Mouse (Mus musculus) liver, embryonic 14.5 days (tissue): ENCODE results near the gene Slc35f4. TPM values are rescaled to one million over a fixed set of nuclear protein-coding genes. Genes with fewer than 3 reads are reported as not detected.

ENCODE experiments used
- ATAC-seq: fragments of 200-750 bp; cut with Nextera tagmentation; 2 replicates; pipeline ENCODE4 v1.8.0; 2017; ENCODE audit warnings: moderate number of reproducible peaks, mild to moderate bottlenecking, moderate library complexity; ENCODE audit not compliant: insufficient read depth
- DNase-seq, 3 experiments: peaks; one replicate each; pipeline ENCODE4 v3.0.0-alpha.2; 2012 to 2013; ENCODE audit warnings: low read depth in 3 of 3, low spot score in 3 of 3
- H3K27ac ChIP-seq: fragments of 300-500 bp; sonication (generic); 2 replicates; pipeline ENCODE4 v1.5.1; 2014; ENCODE audit warnings: moderate library complexity, mild to moderate bottlenecking, control low read depth, inconsistent platforms
- H3K27me3 ChIP-seq: fragments of 300-500 bp; sonication (generic); 2 replicates; pipeline ENCODE4 v1.6.1; 2014; ENCODE audit warnings: mild to moderate bottlenecking, low read length, moderate library complexity; ENCODE audit not compliant: control insufficient read depth, insufficient read depth
- H3K36me3 ChIP-seq: fragments of 300-500 bp; sonication (generic); replicated peaks from 2 replicates; pipeline ENCODE4 v1.6.1; 2014; ENCODE audit warnings: low read depth; ENCODE audit not compliant: control insufficient read depth, insufficient read depth
- H3K4me1 ChIP-seq, 2 experiments: fragments of 200-500 bp in 1 of 2; fragments of 300-500 bp in 1 of 2; sonication (generic) in 1 of 2; replicated peaks; 2 replicates each; pipeline ENCODE4 v1.6.1; 2012 to 2014; ENCODE audit warnings: antibody characterized with exemption in 1 of 2, inconsistent platforms in 1 of 2, low read length in 1 of 2; ENCODE audit not compliant: control insufficient read depth in 2 of 2, insufficient read depth in 2 of 2
- H3K4me2 ChIP-seq: fragments of 300-500 bp; sonication (generic); 2 replicates; pipeline ENCODE4 v1.6.1; 2014; ENCODE audit warnings: low read depth, mild to moderate bottlenecking, control low read depth, moderate library complexity
- H3K4me3 ChIP-seq, 2 experiments: fragments of 200-500 bp in 1 of 2; fragments of 300-500 bp in 1 of 2; sonication (generic) in 1 of 2; 2 replicates each; pipeline ENCODE4 v1.5.1; 2012 to 2014; ENCODE audit warnings: low read depth in 2 of 2, low read length in 2 of 2, mild to moderate bottlenecking in 2 of 2, control low read depth in 1 of 2, inconsistent platforms in 1 of 2, moderate library complexity in 1 of 2; ENCODE audit not compliant: insufficient read depth in 1 of 2
- H3K9ac ChIP-seq: fragments of 300-500 bp; sonication (generic); replicated peaks from 2 replicates; pipeline ENCODE4 v1.6.1; 2014; ENCODE audit warnings: mild to moderate bottlenecking, control low read depth, moderate library complexity
- H3K9me3 ChIP-seq: fragments of 300-500 bp; sonication (generic); 2 replicates; pipeline ENCODE4 v1.6.1; 2016; ENCODE audit warnings: low read length, mixed read lengths; ENCODE audit not compliant: control insufficient read depth
- CTCF ChIP-seq: IDR thresholded peaks from 2 replicates; pipeline ENCODE4 v1.5.1; 2016; ENCODE audit warnings: antibody characterized with exemption, low read depth, control low read depth
- EP300 ChIP-seq: IDR thresholded peaks from 2 replicates; pipeline ENCODE4 v1.6.1; 2016; ENCODE audit warnings: antibody characterized with exemption, low read depth
- WGBS: fragments of 180-500 bp; shearing (Covaris S2); extraction: QIAGEN DNeasy Blood & Tissue Kit; methylation state at CpG from one replicate; pipeline ENCODE4 v1.1.7; 2014; ENCODE audit not compliant: insufficient replicate concordance; 5-methylcytosine and 5-hydroxymethylcytosine counted together
- polyA plus RNA-seq, 2 experiments: library from polyadenylated mRNA; depleted of rRNA in 1 of 2; stranded (reverse) in 1 of 2; unstranded in 1 of 2; fragments of >200 nt; fragmentation: Nextera tagmentation in 1 of 2; extraction: Ambion mirVana in 1 of 2; gene quantifications; 2 replicates each; pipeline versions ENCODE4 v1.2.1 to v1.2.3; 2012 to 2014

Slc35f4 gene
- polyA plus RNA-seq, 2 experiments: not detected

GRCm38 (mm10) chr14:49337011-49337410 is 188.8 kb downstream of the Slc35f4 start:
- Histone ChIP-seq H3K27ac (no peak overlapping the region), H3K36me3 (no peaks in the 10 kb centered on the region), H3K4me2 (no peak overlapping the region), H3K4me3 (no peak overlapping the region), H3K27me3 (no peaks in the 10 kb centered on the region), H3K9me3 (no peaks in the 10 kb centered on the region), H3K9ac (no peak overlapping the region), H3K4me1 (no peaks in the 10 kb centered on the region)
- DNase-seq (no peak), ATAC-seq (no peak)
- WGBS: 41% methylated on average over 4 of the region's 4 CpGs
- no peak for TF ChIP-seq CTCF
- no peak for TF ChIP-seq EP300

GRCm38 (mm10) chr14:49333841-49334240 is 192.0 kb downstream of the Slc35f4 start:
- 61% methylated on average over 2 of the region's 2 CpGs for WGBS
- DNase-seq (no peak), ATAC-seq (no peak)
- TF ChIP-seq CTCF: no peak
- no peak overlapping the region for H3K27ac ChIP-seq
- no peak overlapping the region for H3K4me3 ChIP-seq
- H3K4me1 ChIP-seq: no peaks in the 10 kb centered on the region
- H3K27me3 ChIP-seq: no peaks in the 10 kb centered on the region
- no peaks in the 10 kb centered on the region for H3K36me3 ChIP-seq
- H3K9ac ChIP-seq: no peak overlapping the region
- H3K9me3 ChIP-seq: no peaks in the 10 kb centered on the region
- H3K4me2 ChIP-seq: no peak overlapping the region

GRCm38 (mm10) chr14:49316493-49316894 is 209.4 kb downstream of the Slc35f4 start:
- ATAC-seq: no peak
- TF ChIP-seq CTCF (no peak), EP300 (no peak)
- Histone ChIP-seq H3K27ac (no peak overlapping the region), H3K36me3 (no peaks in the 10 kb centered on the region), H3K4me2 (no peak overlapping the region), H3K4me3 (no peak overlapping the region), H3K9ac (no peak overlapping the region), H3K9me3 (no peaks in the 10 kb centered on the region), H3K27me3 (no peaks in the 10 kb centered on the region), H3K4me1 (no peaks in the 10 kb centered on the region)
- no peak for DNase-seq
- WGBS: 38% methylated on average over 5 of the region's 5 CpGs

- DNase-seq (no peak), ATAC-seq (no peak)
- Histone ChIP-seq H3K27ac (no peak overlapping the region), H3K27me3 (no peaks in the 10 kb centered on the region), H3K9me3 (no peaks in the 10 kb centered on the region), H3K4me1 (no peaks in the 10 kb centered on the region), H3K4me3 (no peak overlapping the region), H3K36me3 (no peaks in the 10 kb centered on the region), H3K4me2 (no peak overlapping the region), H3K9ac (no peak overlapping the region)
- TF ChIP-seq CTCF (no peak), EP300 (no peak)
- WGBS: 56% methylated on average over 7 of the region's 7 CpGs
Measured at GRCm38 (mm10) chr14:49313981-49314380, 211.9 kb downstream of the Slc35f4 start.

GRCm38 (mm10) chr14:49313376-49313775 is 212.5 kb downstream of the Slc35f4 start:
- Histone ChIP-seq H3K27ac (no peak overlapping the region), H3K27me3 (no peaks in the 10 kb centered on the region), H3K9me3 (no peaks in the 10 kb centered on the region), H3K4me1 (no peaks in the 10 kb centered on the region), H3K4me3 (no peak overlapping the region), H3K9ac (no peak overlapping the region), H3K36me3 (no peaks in the 10 kb centered on the region), H3K4me2 (no peak overlapping the region)
- 70% methylated on average over 8 of the region's 8 CpGs for WGBS
- TF ChIP-seq EP300 (no peak), CTCF (no peak)
- no peak for DNase-seq
- no peak for ATAC-seq
